Mouse (Mus musculus) frontal cortex, postnatal 25 days (tissue): ENCODE data around the gene Limk2.

Source experiments
- DNase-seq, 2 experiments: peaks; one replicate each; pipeline ENCODE4 v3.0.0; 2022; ENCODE audit warnings: low spot score in 2 of 2

Limk2 gene

DNA sequence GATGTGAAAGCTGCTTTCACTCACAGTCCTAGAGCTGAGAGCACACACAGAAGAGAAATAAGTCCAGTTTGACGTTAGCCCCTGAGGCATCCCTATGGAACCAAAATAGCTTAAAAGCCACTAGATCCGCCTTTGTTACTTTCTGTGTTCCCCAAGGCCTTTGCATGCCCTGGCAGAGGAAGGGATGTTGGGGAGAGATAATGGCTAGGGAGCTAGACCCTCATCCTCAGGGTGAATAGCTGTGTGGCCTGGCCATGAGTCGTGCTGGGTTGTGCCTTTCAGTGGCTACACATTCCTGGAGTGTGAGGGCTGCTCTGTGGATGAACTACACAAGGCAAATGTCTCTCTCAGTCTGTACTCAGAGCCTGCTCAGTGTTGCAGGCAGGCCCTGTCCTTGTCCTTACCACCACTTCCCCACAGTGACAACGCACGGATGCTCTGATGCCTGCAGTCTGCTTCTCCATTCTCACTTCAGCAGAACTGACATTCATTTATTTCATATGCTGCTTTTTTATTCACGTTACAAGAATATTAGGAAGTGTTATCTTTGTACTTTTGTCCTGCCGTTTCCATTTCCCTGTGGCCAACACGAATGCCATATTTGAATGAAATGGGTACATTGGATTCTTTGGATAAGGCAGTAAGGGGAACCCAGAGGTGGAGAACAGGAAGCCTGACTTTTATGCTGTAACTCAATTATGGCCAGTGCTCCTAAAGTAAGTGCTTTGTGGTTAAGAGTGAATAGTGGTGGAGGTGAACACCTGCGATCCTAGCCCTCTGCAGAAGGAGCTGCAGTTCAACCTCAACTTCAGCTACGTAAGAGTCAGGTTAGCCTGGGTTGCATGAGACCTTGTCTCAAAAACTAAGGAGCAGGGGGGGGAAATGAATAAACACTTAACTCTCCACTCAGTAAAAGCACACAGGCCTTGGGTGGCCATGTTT, 110.8 kb downstream of the Limk2 start:
- no peak for DNase-seq

DNA sequence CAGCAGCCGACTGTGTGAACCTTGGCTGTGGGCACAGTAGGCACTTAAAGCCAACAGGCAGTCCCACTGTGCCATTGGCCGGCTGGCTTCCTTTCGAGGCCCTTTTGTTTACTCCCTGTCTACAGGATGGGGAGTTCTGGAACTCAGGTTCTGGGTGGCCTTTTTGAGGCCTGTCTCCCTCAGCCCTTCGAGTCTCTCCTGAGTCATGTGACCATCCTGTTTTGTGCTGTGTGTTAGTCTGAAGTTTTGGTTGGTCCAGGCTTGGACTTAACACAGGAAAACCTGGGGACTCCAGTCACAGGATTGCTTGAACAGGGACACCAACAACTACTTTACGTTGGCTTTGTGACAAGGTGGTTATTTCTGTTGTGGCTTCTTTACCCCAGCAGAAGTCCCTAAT, 112.9 kb downstream of the Limk2 start:
- DNase-seq, result no peak

- DNase-seq, result no peak
These were observed 114.3 kb downstream of the Limk2 start for GRCm38 (mm10) chr11:3294641-3295040.
